Mouse (Mus musculus): ENCODE data around the gene Gatad2a. TPM values are rescaled to one million over a fixed set of nuclear protein-coding genes. Genes with fewer than 3 reads are reported as not detected.
A peak's percentile ranks its signal among the peaks of the same experiment; 100 is the strongest.
"Not testable (repeated sequence)": the region's sequence is repeated elsewhere in the genome, so short reads cannot be mapped to it uniquely, and the experiment has no call there.

The Gatad2a gene
- polyA plus RNA-seq, 1 experiment from 2014 or later = 65.2 TPM

DNA sequence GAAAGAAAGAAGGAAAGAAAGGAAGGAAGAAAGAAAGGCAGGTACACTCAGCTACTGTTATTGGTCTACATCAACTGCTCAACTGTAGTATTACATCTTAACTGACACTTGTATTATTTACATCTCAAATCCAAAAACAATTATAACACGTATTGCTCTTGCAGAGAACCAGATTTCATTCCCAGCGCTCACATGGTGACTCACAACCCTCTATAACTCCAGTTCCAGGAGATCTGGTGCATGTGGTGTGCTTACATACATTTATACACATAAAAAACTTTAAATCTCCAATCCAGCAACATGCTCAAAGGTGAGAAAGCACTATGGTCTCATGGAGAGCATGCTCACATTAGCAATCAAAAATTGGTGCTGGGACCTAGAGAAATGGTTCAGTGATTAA is 4.0 kb upstream of the Gatad2a start:
- Histone ChIP-seq H3K36me3 (ENCODE audit: control insufficient read depth, insufficient read depth, low read length) (no peaks in the 10 kb centered on the region), H3K27ac (ENCODE audit: low read depth, low read length) (no peak overlapping the region), H3K4me2 (no peak overlapping the region), H3K9ac (ENCODE audit: low read length) (no peak overlapping the region), H3K4me3 (ENCODE audit: low read depth, low read length) (no peak overlapping the region), H3K4me1 (ENCODE audit: control insufficient read depth, insufficient read depth, low read length) (peaks cover 4% of the 10 kb centered on the region), H3K9me3 (ENCODE audit: control insufficient read depth, low read length) (no peaks in the 10 kb centered on the region), H3K27me3 (ENCODE audit: control insufficient read depth, insufficient read depth, low read length) (no peaks in the 10 kb centered on the region)
- no peak for DNase-seq (ENCODE audit: low spot score, missing footprints)
- WGBS = 84% methylated on average over 2 of the region's 2 CpGs
- ATAC-seq (ENCODE audit: low FRiP score) = no peak

DNA sequence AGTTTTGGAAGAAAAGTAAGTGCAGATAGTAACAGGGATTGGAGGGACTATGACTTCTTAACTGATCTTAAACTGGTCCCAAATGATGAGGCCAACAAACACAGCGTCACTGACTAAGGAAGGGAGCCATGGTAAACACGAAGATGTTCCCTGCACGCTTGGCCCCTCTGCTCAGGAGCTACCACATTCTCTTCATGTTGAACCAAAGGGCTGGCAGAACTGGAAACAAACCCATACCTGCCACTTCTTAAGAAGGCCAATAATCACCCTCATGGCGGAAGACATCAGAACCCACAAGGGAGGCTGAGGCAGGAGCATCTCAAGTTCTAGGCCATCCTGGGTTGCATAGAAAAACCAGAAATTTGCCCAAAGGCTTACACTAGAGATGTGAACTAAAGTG is 3.1 kb upstream of the Gatad2a start:
- Histone ChIP-seq H3K4me3 (ENCODE audit: low read depth, low read length) (no peak overlapping the region), H3K9me3 (ENCODE audit: control insufficient read depth, low read length) (no peaks in the 10 kb centered on the region), H3K4me2 (no peak overlapping the region), H3K4me1 (ENCODE audit: control insufficient read depth, insufficient read depth, low read length) (peaks cover 14% of the 10 kb centered on the region), H3K27ac (ENCODE audit: low read depth, low read length) (no peak overlapping the region), H3K9ac (ENCODE audit: low read length) (no peak overlapping the region), H3K27me3 (ENCODE audit: control insufficient read depth, insufficient read depth, low read length) (no peaks in the 10 kb centered on the region), H3K36me3 (ENCODE audit: control insufficient read depth, insufficient read depth, low read length) (no peaks in the 10 kb centered on the region)
- WGBS = 93% methylated on average over 4 of the region's 4 CpGs
- DNase-seq (ENCODE audit: low spot score, missing footprints) (no peak), ATAC-seq (ENCODE audit: low FRiP score) (no peak)

DNA sequence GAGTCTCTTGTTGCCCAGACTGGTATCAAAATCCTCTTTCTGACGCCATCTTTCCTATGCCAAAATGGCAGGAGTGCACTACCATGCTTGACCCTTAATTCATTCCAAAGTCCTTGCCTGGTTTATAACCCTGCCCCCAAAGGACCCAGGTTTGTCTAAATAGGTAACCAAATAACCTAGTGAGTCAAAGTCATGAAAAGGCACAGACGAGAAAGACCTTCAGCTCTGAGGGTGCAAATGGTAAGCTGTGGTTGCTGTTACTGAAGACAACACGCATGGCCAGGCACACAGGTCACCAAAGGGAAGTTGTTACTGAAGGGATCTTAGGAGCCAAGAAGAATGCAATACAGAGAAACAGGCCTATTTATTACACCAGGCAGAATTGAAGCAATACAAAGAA is 2.5 kb upstream of the Gatad2a start:
- no peak for ATAC-seq (ENCODE audit: low FRiP score)
- Histone ChIP-seq H3K4me1 (ENCODE audit: control insufficient read depth, insufficient read depth, low read length) (peaks cover 14% of the 10 kb centered on the region), H3K9ac (ENCODE audit: low read length) (no peak overlapping the region), H3K4me3 (ENCODE audit: low read depth, low read length) (no peak overlapping the region), H3K27ac (ENCODE audit: low read depth, low read length) (no peak overlapping the region), H3K27me3 (ENCODE audit: control insufficient read depth, insufficient read depth, low read length) (no peaks in the 10 kb centered on the region), H3K36me3 (ENCODE audit: control insufficient read depth, insufficient read depth, low read length) (no peaks in the 10 kb centered on the region), H3K9me3 (ENCODE audit: control insufficient read depth, low read length) (no peaks in the 10 kb centered on the region), H3K4me2 (no peak overlapping the region)
- no peak for DNase-seq (ENCODE audit: low spot score, missing footprints)
- 90% methylated on average over 3 of the region's 3 CpGs for WGBS

DNA sequence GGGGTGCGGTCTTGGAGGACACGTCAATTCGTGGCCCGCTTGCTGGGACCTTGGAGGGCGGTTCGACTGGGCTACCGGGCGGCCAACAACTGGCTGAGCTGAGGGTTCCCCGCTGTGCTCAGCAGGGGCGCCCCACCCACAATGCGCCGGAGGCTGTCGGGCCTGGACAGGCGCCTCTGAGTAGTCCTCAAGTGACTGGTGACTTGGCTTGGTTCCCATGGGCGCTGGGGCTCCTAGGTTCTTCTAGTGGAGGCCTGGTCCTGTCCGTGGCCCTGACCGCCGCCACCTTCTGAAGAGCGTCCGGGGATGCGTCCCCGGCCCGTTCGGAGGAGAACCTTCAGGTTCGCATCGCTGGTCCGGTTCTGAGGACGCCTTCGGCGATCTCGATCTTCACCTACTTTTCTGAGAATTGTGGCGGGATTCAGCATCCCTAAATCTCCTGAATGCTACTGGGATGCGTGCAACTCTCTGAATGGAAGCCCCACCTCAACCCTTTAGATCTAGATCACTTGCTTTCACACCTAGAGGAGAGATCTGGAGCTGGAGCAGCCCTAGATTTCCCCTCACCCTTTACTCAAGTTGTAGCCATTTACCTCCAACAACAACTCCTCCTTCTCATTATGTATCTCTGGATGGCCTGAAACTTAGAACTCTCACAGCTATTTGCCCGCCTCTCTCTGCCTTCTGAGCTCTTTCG is 553 bp upstream of the Gatad2a start:
- 3% methylated on average over 35 of the region's 35 CpGs for WGBS
- H3K4me1 ChIP-seq (ENCODE audit: control insufficient read depth, insufficient read depth, low read length) = peaks cover 14% of the 10 kb centered on the region
- no peak for ATAC-seq (ENCODE audit: low FRiP score)
- H3K36me3 ChIP-seq (ENCODE audit: control insufficient read depth, insufficient read depth, low read length) = no peaks in the 10 kb centered on the region
- no peak for DNase-seq (ENCODE audit: low spot score, missing footprints)
- peak overlapping the region; percentile 76 for H3K9ac ChIP-seq (ENCODE audit: low read length)
- peak overlapping the region; percentile 6; the same call in 1 of the 2 replicates for H3K27ac ChIP-seq (ENCODE audit: low read depth, low read length)
- H3K4me3 ChIP-seq (ENCODE audit: low read depth, low read length) = peak overlapping the region; percentile 90
- no peaks in the 10 kb centered on the region for H3K9me3 ChIP-seq (ENCODE audit: control insufficient read depth, low read length)
- H3K4me2 ChIP-seq = peak overlapping the region; percentile 93
- no peaks in the 10 kb centered on the region for H3K27me3 ChIP-seq (ENCODE audit: control insufficient read depth, insufficient read depth, low read length)

DNA sequence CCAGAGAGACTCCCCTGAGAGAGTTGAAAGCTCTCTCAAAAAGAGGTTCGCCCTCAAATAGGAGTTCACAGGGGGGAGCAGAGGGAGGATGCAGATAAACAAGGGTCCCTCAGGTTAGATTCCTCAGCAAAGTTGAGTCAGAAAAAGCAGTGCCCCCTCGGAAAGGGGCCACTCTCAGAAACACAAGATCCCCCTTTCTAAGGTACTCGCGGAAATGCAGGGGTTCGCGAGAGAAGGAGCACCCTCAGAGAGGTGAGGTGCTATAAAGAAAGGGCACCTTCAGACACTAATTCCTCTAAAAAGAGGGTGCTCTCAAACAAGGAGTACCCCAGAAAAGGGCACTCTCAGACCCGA is 785 bp downstream of the Gatad2a start:
- Histone ChIP-seq H3K9me3 (ENCODE audit: control insufficient read depth, low read length) (no peaks in the 10 kb centered on the region), H3K9ac (ENCODE audit: low read length) (peak overlapping the region; percentile 79), H3K27me3 (ENCODE audit: control insufficient read depth, insufficient read depth, low read length) (no peaks in the 10 kb centered on the region), H3K27ac (ENCODE audit: low read depth, low read length) (peak overlapping the region; percentile 86), H3K36me3 (ENCODE audit: control insufficient read depth, insufficient read depth, low read length) (no peaks in the 10 kb centered on the region), H3K4me2 (peak overlapping the region; percentile 93), H3K4me1 (ENCODE audit: control insufficient read depth, insufficient read depth, low read length) (peaks cover 11% of the 10 kb centered on the region), H3K4me3 (ENCODE audit: low read depth, low read length) (peak overlapping the region; percentile 90)
- no peak for DNase-seq (ENCODE audit: low spot score, missing footprints)
- ATAC-seq (ENCODE audit: low FRiP score) = no peak
- WGBS = 0% methylated on average over 7 of the region's 7 CpGs

DNA sequence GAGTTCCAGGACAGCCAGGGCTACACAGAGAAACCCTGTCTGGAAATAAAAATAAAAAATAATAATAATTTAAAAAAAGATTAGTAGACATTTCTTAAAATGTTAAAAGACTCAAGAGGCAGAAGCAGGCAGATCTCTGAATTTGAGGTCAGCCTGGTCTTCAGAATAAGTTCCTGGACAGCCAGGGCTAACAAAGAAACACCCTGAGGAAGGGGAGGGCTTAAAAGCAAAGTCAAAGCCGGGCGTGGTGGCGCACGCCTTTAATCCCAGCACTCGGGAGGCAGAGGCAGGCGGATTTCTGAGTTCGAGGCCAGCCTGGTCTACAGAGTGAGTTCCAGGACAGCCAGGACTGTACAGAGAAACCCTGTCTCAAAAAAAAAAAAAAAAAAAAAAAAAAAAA is 7.2 kb downstream of the Gatad2a start:
- H3K9ac ChIP-seq (ENCODE audit: low read length); H3K36me3 ChIP-seq (ENCODE audit: control insufficient read depth, insufficient read depth, low read length): not testable (repeated sequence)

DNA sequence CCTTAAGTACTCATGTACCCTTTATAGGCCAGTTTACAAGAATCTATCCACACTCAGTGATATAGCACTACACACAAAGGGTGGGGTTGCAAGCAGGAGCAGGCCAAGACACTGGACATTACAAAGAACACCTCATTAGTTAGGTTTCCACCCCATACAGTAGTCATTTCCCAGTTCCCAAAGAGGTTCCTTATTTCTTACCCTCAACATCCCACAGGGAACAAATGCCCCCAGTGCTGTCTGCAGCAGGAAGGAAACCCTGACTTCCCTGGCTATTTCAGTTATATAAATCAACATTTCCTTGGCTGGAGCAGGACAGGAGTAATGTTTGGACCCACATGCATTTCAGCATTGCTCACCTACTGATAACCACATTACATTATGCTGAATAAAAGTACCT is 8.4 kb downstream of the Gatad2a start:
- H3K4me2 ChIP-seq = no peak overlapping the region
- no peaks in the 10 kb centered on the region for H3K36me3 ChIP-seq (ENCODE audit: control insufficient read depth, insufficient read depth, low read length)
- no peak for DNase-seq (ENCODE audit: low spot score, missing footprints)
- H3K27me3 ChIP-seq (ENCODE audit: control insufficient read depth, insufficient read depth, low read length) = no peaks in the 10 kb centered on the region
- H3K27ac ChIP-seq (ENCODE audit: low read depth, low read length) = no peak overlapping the region
- H3K4me3 ChIP-seq (ENCODE audit: low read depth, low read length) = no peak overlapping the region
- H3K9me3 ChIP-seq (ENCODE audit: control insufficient read depth, low read length) = no peaks in the 10 kb centered on the region
- H3K9ac ChIP-seq (ENCODE audit: low read length) = no peak overlapping the region
- H3K4me1 ChIP-seq (ENCODE audit: control insufficient read depth, insufficient read depth, low read length) = no peaks in the 10 kb centered on the region
- ATAC-seq (ENCODE audit: low FRiP score) = no peak

More for the DNA sequence above, 7.2 kb downstream of the Gatad2a start:
- H3K4me1 ChIP-seq (ENCODE audit: control insufficient read depth, insufficient read depth, low read length); ATAC-seq (ENCODE audit: low FRiP score); H3K27me3 ChIP-seq (ENCODE audit: control insufficient read depth, insufficient read depth, low read length); H3K4me2 ChIP-seq; H3K27ac ChIP-seq (ENCODE audit: low read depth, low read length); H3K4me3 ChIP-seq (ENCODE audit: low read depth, low read length); H3K9me3 ChIP-seq (ENCODE audit: control insufficient read depth, low read length); DNase-seq (ENCODE audit: low spot score, missing footprints): not testable (repeated sequence)
- WGBS = 97% methylated on average over 7 of the region's 7 CpGs

DNA sequence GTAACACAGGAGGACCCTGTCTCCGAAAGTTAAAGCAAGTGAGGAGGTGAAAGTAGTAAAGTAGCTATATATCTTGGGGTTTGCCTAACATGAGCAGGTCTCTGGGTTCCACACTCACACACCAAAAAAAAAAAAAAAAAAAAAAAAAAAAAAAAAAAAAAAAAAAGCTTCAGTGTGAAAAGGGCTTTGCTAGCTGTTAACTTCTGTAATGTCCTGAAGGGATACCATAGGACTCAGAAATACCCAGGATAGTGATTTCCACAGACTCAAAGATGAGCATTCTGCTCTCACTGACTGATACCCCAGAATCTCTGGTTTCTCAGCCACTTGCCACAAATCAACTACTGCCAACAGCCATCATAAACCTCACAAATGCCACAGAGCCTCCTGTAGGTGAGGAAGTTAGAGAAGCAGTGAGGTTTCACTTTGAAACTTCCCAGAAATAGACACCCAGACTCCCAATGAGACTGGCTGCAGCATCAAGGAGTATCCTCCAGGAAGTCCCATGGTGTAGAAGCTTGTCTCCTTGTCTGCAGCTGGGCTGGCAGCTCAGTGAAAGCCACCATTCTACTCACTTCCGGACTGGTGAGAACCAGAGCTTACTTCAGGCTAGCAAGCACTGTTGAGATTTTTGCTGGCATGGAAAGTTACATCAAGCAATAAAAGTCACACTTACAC is 11.2 kb downstream of the Gatad2a start:
- WGBS = 91% methylated on average over 2 of the region's 2 CpGs
- ATAC-seq (ENCODE audit: low FRiP score) = no peak
- no peaks in the 10 kb centered on the region for H3K27me3 ChIP-seq (ENCODE audit: control insufficient read depth, insufficient read depth, low read length)

DNA sequence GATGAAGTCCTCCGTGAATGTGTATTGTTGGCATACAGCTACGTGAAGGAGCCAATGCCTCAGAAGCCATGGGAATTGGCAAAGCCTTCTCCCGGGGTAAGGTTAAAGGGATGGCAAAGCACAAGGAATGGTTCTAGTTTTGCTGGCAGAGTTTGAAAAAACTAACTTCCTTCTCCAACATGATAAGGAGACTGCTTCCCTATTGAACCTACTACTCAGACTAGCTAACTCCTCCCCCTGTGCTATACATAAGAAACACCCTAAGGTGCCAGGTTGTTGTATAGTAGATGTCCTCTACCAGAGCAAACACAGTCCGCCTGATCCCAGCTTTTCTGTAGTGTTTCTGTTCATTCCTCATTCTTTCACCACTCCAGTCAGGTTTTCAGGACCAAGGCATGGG is 17.7 kb downstream of the Gatad2a start:
- WGBS = 87% methylated on average over 4 of the region's 4 CpGs
- ATAC-seq (ENCODE audit: low FRiP score) (no peak), DNase-seq (ENCODE audit: low spot score, missing footprints) (no peak)

More for the DNA sequence above, 11.2 kb downstream of the Gatad2a start:
- Histone ChIP-seq H3K9me3 (ENCODE audit: control insufficient read depth, low read length) (no peaks in the 10 kb centered on the region), H3K36me3 (ENCODE audit: control insufficient read depth, insufficient read depth, low read length) (no peaks in the 10 kb centered on the region), H3K9ac (ENCODE audit: low read length) (no peak overlapping the region), H3K27ac (ENCODE audit: low read depth, low read length) (no peak overlapping the region), H3K4me3 (ENCODE audit: low read depth, low read length) (no peak overlapping the region), H3K4me2 (no peak overlapping the region), H3K4me1 (ENCODE audit: control insufficient read depth, insufficient read depth, low read length) (no peaks in the 10 kb centered on the region)
- no peak for DNase-seq (ENCODE audit: low spot score, missing footprints)

More for the DNA sequence above, 17.7 kb downstream of the Gatad2a start:
- no peaks in the 10 kb centered on the region for H3K9me3 ChIP-seq (ENCODE audit: control insufficient read depth, low read length)
- H3K27ac ChIP-seq (ENCODE audit: low read depth, low read length) = no peak overlapping the region
- H3K4me3 ChIP-seq (ENCODE audit: low read depth, low read length) = no peak overlapping the region
- no peaks in the 10 kb centered on the region for H3K36me3 ChIP-seq (ENCODE audit: control insufficient read depth, insufficient read depth, low read length)
- no peak overlapping the region for H3K9ac ChIP-seq (ENCODE audit: low read length)
- H3K27me3 ChIP-seq (ENCODE audit: control insufficient read depth, insufficient read depth, low read length) = no peaks in the 10 kb centered on the region
- H3K4me2 ChIP-seq = no peak overlapping the region
- peaks cover 6% of the 10 kb centered on the region; the same call in 1 of the 2 replicates for H3K4me1 ChIP-seq (ENCODE audit: control insufficient read depth, insufficient read depth, low read length)

Data from midbrain, embryonic 11.5 days (tissue).